Mouse (Mus musculus) neutrophil, adult 5-6 weeks (primary cell): ENCODE results near the gene Slc6a11. TPM values are rescaled to one million over a fixed set of nuclear protein-coding genes. Genes with fewer than 3 reads are reported as not detected.

ENCODE experiments used
- ATAC-seq: fragments of 151-379, 151-347 bp; 2 replicates; pipeline ENCODE4 v1.8.0; 2017; ENCODE audit warnings: mild to moderate bottlenecking, moderate TSS enrichment; ENCODE audit not compliant: insufficient number of reproducible peaks, poor library complexity, low FRiP score, severe bottlenecking; ENCODE audit errors: extremely low read depth
- total RNA-seq: library from RNA; stranded (forward); fragments of 200-1000 nt; gene quantifications from 2 replicates; pipeline ENCODE4 v1.2.3, GENCODE M21; 2017

Slc6a11 gene
- total RNA-seq, 1 experiment from 2014 or later, result not detected

GRCm38 (mm10) chr6:114291396-114291795, 160.4 kb downstream of the Slc6a11 start:
- ATAC-seq, result no peak

- no peak for ATAC-seq
These were observed 162.5 kb downstream of the Slc6a11 start for GRCm38 (mm10) chr6:114293511-114293910.

- ATAC-seq, result no peak
These were observed 164.0 kb downstream of the Slc6a11 start for GRCm38 (mm10) chr6:114295086-114295485.

GRCm38 (mm10) chr6:114297260-114298002, 166.4 kb downstream of the Slc6a11 start:
- ATAC-seq, result no peak

Other genes with a start within 250 kb of the Slc6a11 start
- gene Atp2b2, start 88.6 kb upstream of the Slc6a11 start, total RNA-seq, result not detected in 2 replicates
- not detected in 2 replicates for gene Slc6a1, start 151.4 kb downstream of the Slc6a11 start, total RNA-seq